Mouse (Mus musculus): ENCODE data around the gene Cfap43.

- no peak for TF ChIP-seq CTCF (conservative IDR thresholded peaks at IDR 0.05 in 1 of 2, IDR thresholded peaks at IDR 0.05 in 1 of 2; ENCODE audit: low read depth in 2 of 2, low read length in 2 of 2)
- TF ChIP-seq EP300 (IDR thresholded peaks at IDR 0.05; ENCODE audit: low read length): no peak
- no peak for TF ChIP-seq POLR2A (IDR thresholded peaks at IDR 0.05; ENCODE audit: low read depth, low read length)
- TF ChIP-seq TBP (conservative IDR thresholded peaks at IDR 0.05; ENCODE audit: low read depth, low read length): no peak
- TF ChIP-seq IRF4 (IDR thresholded peaks at IDR 0.05; ENCODE audit: low read depth, low read length): no peak
- TF ChIP-seq TCF12 (IDR thresholded peaks at IDR 0.05; ENCODE audit: low read depth, low read length): no peak
- no peak for TF ChIP-seq NRF1 (IDR thresholded peaks at IDR 0.05; ENCODE audit: low read depth, low read length)
- TF ChIP-seq ZKSCAN1 (IDR thresholded peaks at IDR 0.05; ENCODE audit: borderline replicate concordance, low read depth, low read length): no peak
- TF ChIP-seq KAT2A (IDR thresholded peaks at IDR 0.05; ENCODE audit: insufficient replicate concordance, low read length): no peak
- TF ChIP-seq MEF2A (IDR thresholded peaks at IDR 0.05; ENCODE audit: borderline replicate concordance, low read depth, low read length): no peak
Observed at GRCm38 (mm10) chr19:47884296-47885085, 34.6 kb downstream of the Cfap43 start.
